Mouse (Mus musculus): ENCODE results near the gene Rassf6. TPM values are rescaled to one million over a fixed set of nuclear protein-coding genes. Genes with fewer than 3 reads are reported as not detected.

Gene Rassf6
- total RNA-seq (2014; rRNA removed) (0.76 and 1.5 TPM in 2 replicates), polyA plus RNA-seq (2015; fragmentation: Nextera tagmentation; extraction: Ambion mirVana) (0.68 and 1.2 TPM in 2 replicates)

GRCm38 (mm10) chr5:90640286-90641217, at the start of gene Rassf6:
TSS of gene Rassf6 (minus strand) at chr5:90640657.
- Histone ChIP-seq H3K9me3 (ENCODE audit: low read length) (no peaks in the 10 kb centered on the region), H3K9ac (peak within 1 kb of the TSS; percentile 43), H3K4me3 (ENCODE audit: low read depth, low read length) (peak within 1 kb of the TSS; percentile 39), H3K27me3 (ENCODE audit: insufficient read depth, low read length) (no peaks in the 10 kb centered on the region), H3K27ac (ENCODE audit: low read depth, low read length) (no peak within 1 kb of the TSS), H3K4me1 (ENCODE audit: insufficient read depth) (no peaks in the 10 kb centered on the region), H3K4me2 (ENCODE audit: low read depth) (peak within 1 kb of the TSS; percentile 72), H3K36me3 (ENCODE audit: insufficient read depth) (no peaks in the 10 kb centered on the region)
- DNase-seq (no peak), ATAC-seq (peak; percentile 60)
- 10% methylated on average over 26 of the region's 26 CpGs for WGBS
- no peak for TF ChIP-seq CTCF (IDR thresholded peaks at IDR 0.05; ENCODE audit: low read depth)

- H3K4me2 ChIP-seq (ENCODE audit: low read depth) = no peak overlapping the region
- no peak overlapping the region for H3K9ac ChIP-seq
- H3K4me3 ChIP-seq (ENCODE audit: low read depth, low read length) = no peak overlapping the region
- no peak for TF ChIP-seq CTCF (IDR thresholded peaks at IDR 0.05; ENCODE audit: low read depth)
- H3K27me3 ChIP-seq (ENCODE audit: insufficient read depth, low read length) = no peaks in the 10 kb centered on the region
- no peaks in the 10 kb centered on the region for H3K9me3 ChIP-seq (ENCODE audit: low read length)
- H3K27ac ChIP-seq (ENCODE audit: low read depth, low read length) = no peak overlapping the region
- DNase-seq (no peak), ATAC-seq (no peak)
- H3K4me1 ChIP-seq (ENCODE audit: insufficient read depth) = no peaks in the 10 kb centered on the region
- 87% methylated on average over 8 of the region's 8 CpGs for WGBS
- H3K36me3 ChIP-seq (ENCODE audit: insufficient read depth) = no peaks in the 10 kb centered on the region
Measured at GRCm38 (mm10) chr5:90689426-90690128, 49.1 kb upstream of the Rassf6 start.

- Histone ChIP-seq H3K27me3 (ENCODE audit: insufficient read depth, low read length) (no peaks in the 10 kb centered on the region), H3K9ac (no peak overlapping the region), H3K27ac (ENCODE audit: low read depth, low read length) (no peak overlapping the region), H3K4me3 (ENCODE audit: low read depth, low read length) (no peak overlapping the region), H3K4me2 (ENCODE audit: low read depth) (no peak overlapping the region), H3K9me3 (ENCODE audit: low read length) (no peaks in the 10 kb centered on the region), H3K4me1 (ENCODE audit: insufficient read depth) (no peaks in the 10 kb centered on the region), H3K36me3 (ENCODE audit: insufficient read depth) (no peaks in the 10 kb centered on the region)
- no peak for TF ChIP-seq CTCF (IDR thresholded peaks at IDR 0.05; ENCODE audit: low read depth)
- DNase-seq (no peak), ATAC-seq (no peak)
- WGBS = 95% methylated on average over 10 of the region's 10 CpGs
Measured at GRCm38 (mm10) chr5:90687913-90688312, 47.5 kb upstream of the Rassf6 start.

GRCm38 (mm10) chr5:90684994-90685393, 44.5 kb upstream of the Rassf6 start:
- Histone ChIP-seq H3K27ac (ENCODE audit: low read depth, low read length) (no peak overlapping the region), H3K9ac (no peak overlapping the region), H3K9me3 (ENCODE audit: low read length) (no peaks in the 10 kb centered on the region), H3K36me3 (ENCODE audit: insufficient read depth) (no peaks in the 10 kb centered on the region), H3K4me1 (ENCODE audit: insufficient read depth) (no peaks in the 10 kb centered on the region), H3K4me2 (ENCODE audit: low read depth) (no peak overlapping the region), H3K27me3 (ENCODE audit: insufficient read depth, low read length) (no peaks in the 10 kb centered on the region), H3K4me3 (ENCODE audit: low read depth, low read length) (no peak overlapping the region)
- ATAC-seq (no peak), DNase-seq (no peak)
- no peak for TF ChIP-seq CTCF (IDR thresholded peaks at IDR 0.05; ENCODE audit: low read depth)
- WGBS = 36% methylated on average over 4 of the region's 4 CpGs

- H3K4me1 ChIP-seq (ENCODE audit: insufficient read depth) = no peaks in the 10 kb centered on the region
- no peak for ATAC-seq
- H3K27ac ChIP-seq (ENCODE audit: low read depth, low read length) = no peak overlapping the region
- no peak for DNase-seq
- TF ChIP-seq CTCF (IDR thresholded peaks at IDR 0.05; ENCODE audit: low read depth) = no peak
- H3K4me2 ChIP-seq (ENCODE audit: low read depth) = no peak overlapping the region
- no peak overlapping the region for H3K4me3 ChIP-seq (ENCODE audit: low read depth, low read length)
- H3K27me3 ChIP-seq (ENCODE audit: insufficient read depth, low read length) = no peaks in the 10 kb centered on the region
- H3K9ac ChIP-seq = no peak overlapping the region
- H3K36me3 ChIP-seq (ENCODE audit: insufficient read depth) = no peaks in the 10 kb centered on the region
- 80% methylated on average over 4 of the region's 4 CpGs for WGBS
- H3K9me3 ChIP-seq (ENCODE audit: low read length) = no peaks in the 10 kb centered on the region
Measured at GRCm38 (mm10) chr5:90681842-90682241, 41.4 kb upstream of the Rassf6 start.

- H3K27ac ChIP-seq (ENCODE audit: low read depth, low read length) = no peak overlapping the region
- 77% methylated on average over 2 of the region's 2 CpGs for WGBS
- H3K4me3 ChIP-seq (ENCODE audit: low read depth, low read length) = no peak overlapping the region
- H3K9me3 ChIP-seq (ENCODE audit: low read length) = no peaks in the 10 kb centered on the region
- H3K9ac ChIP-seq = no peak overlapping the region
- no peak for TF ChIP-seq CTCF (IDR thresholded peaks at IDR 0.05; ENCODE audit: low read depth)
- no peak overlapping the region for H3K4me2 ChIP-seq (ENCODE audit: low read depth)
- DNase-seq (no peak), ATAC-seq (no peak)
- H3K27me3 ChIP-seq (ENCODE audit: insufficient read depth, low read length) = no peaks in the 10 kb centered on the region
- H3K36me3 ChIP-seq (ENCODE audit: insufficient read depth) = no peaks in the 10 kb centered on the region
- no peaks in the 10 kb centered on the region for H3K4me1 ChIP-seq (ENCODE audit: insufficient read depth)
Measured at GRCm38 (mm10) chr5:90677560-90677959, 37.1 kb upstream of the Rassf6 start.

- Histone ChIP-seq H3K36me3 (ENCODE audit: insufficient read depth) (no peaks in the 10 kb centered on the region), H3K27ac (ENCODE audit: low read depth, low read length) (no peak overlapping the region), H3K4me2 (ENCODE audit: low read depth) (no peak overlapping the region), H3K4me1 (ENCODE audit: insufficient read depth) (no peaks in the 10 kb centered on the region), H3K27me3 (ENCODE audit: insufficient read depth, low read length) (no peaks in the 10 kb centered on the region), H3K9me3 (ENCODE audit: low read length) (no peaks in the 10 kb centered on the region), H3K9ac (no peak overlapping the region), H3K4me3 (ENCODE audit: low read depth, low read length) (no peak overlapping the region)
- no peak for ATAC-seq
- no peak for TF ChIP-seq CTCF (IDR thresholded peaks at IDR 0.05; ENCODE audit: low read depth)
- DNase-seq = no peak
- 71% methylated on average over 8 of the region's 8 CpGs for WGBS
Measured at GRCm38 (mm10) chr5:90661852-90662251, 21.4 kb upstream of the Rassf6 start.
